Mouse (Mus musculus) embryonic facial prominence, embryonic 13.5 days (tissue): Measurements from ENCODE around the gene Ankrd34c. TPM values are rescaled to one million over a fixed set of nuclear protein-coding genes. Genes with fewer than 3 reads are reported as not detected.
A peak's percentile ranks its signal among the peaks of the same experiment; 100 is the strongest.

ENCODE experiments used
- ATAC-seq: fragments of 200-750 bp; cut with Nextera tagmentation; 2 replicates; pipeline ENCODE4 v1.8.0; 2017; ENCODE audit warnings: low read depth; ENCODE audit not compliant: insufficient number of reproducible peaks, insufficient read depth, low FRiP score, low TSS enrichment
- H3K27ac ChIP-seq: fragments of 300-500 bp; sonication (generic); 2 replicates; pipeline ENCODE4 v1.5.1; 2015; ENCODE audit warnings: moderate library complexity, mild to moderate bottlenecking, inconsistent platforms
- H3K27me3 ChIP-seq: fragments of 300-500 bp; sonication (generic); 2 replicates; pipeline ENCODE4 v1.6.1; 2015; ENCODE audit warnings: mild to moderate bottlenecking, inconsistent platforms
- H3K36me3 ChIP-seq: fragments of 300-500 bp; sonication (generic); 2 replicates; pipeline ENCODE4 v1.6.1; 2015; ENCODE audit warnings: mild to moderate bottlenecking, inconsistent platforms
- H3K4me1 ChIP-seq: fragments of 300-500 bp; sonication (generic); 2 replicates; pipeline ENCODE4 v1.6.1; 2015; ENCODE audit warnings: inconsistent platforms
- H3K4me2 ChIP-seq: fragments of 300-500 bp; sonication (generic); 2 replicates; pipeline ENCODE4 v1.6.1; 2015; ENCODE audit warnings: moderate library complexity, mild to moderate bottlenecking, inconsistent platforms
- H3K4me3 ChIP-seq: fragments of 300-500 bp; sonication (generic); 2 replicates; pipeline ENCODE4 v1.5.1; 2015; ENCODE audit warnings: mild to moderate bottlenecking, inconsistent platforms
- H3K9ac ChIP-seq: fragments of 300-500 bp; sonication (generic); 2 replicates; pipeline ENCODE4 v1.6.1; 2015; ENCODE audit warnings: mild to moderate bottlenecking, inconsistent platforms
- H3K9me3 ChIP-seq: fragments of 300-500 bp; sonication (generic); 2 replicates; pipeline ENCODE4 v1.6.1; 2016; ENCODE audit warnings: inconsistent platforms
- WGBS: fragments of 180-500 bp; shearing (Covaris S2); methylation state at CpG from one replicate; pipeline ENCODE4 v1.1.7; 2015; ENCODE audit warnings: mixed read lengths; 5-methylcytosine and 5-hydroxymethylcytosine counted together
- polyA plus RNA-seq: library from polyadenylated mRNA; unstranded; fragments of >200 nt; fragmentation: Nextera tagmentation; extraction: Ambion mirVana; gene quantifications from 2 replicates; pipeline ENCODE4 v1.2.1, GENCODE M21; 2015

Gene Ankrd34c
- polyA plus RNA-seq, 1 experiment from 2014 or later: not detected

DNA sequence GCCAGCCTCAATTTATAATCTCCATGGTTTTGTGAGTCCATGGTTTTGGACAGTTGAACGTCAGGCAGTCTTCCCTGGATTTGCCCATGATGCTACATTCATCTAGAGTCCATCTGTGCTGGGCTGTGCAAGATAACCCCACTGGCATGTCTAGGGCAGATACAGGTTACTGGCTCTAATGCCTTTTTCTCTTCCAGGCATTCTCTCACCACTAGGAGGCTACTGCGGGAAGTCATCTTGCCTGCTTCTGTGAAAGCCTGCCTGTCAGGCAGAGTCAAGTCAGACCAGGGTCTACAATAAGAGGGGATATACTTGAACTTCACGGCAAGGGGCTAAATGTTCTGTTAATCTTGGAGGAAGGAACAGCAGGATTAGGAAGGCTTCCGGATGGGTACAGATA is 31.4 kb downstream of the Ankrd34c start:
- Histone ChIP-seq H3K36me3 (peaks cover 8% of the 10 kb centered on the region), H3K9ac (no peak overlapping the region), H3K27ac (no peak overlapping the region), H3K27me3 (no peaks in the 10 kb centered on the region), H3K9me3 (no peaks in the 10 kb centered on the region), H3K4me2 (no peak overlapping the region), H3K4me3 (no peak overlapping the region), H3K4me1 (peaks cover 7% of the 10 kb centered on the region)
- no peak for ATAC-seq
- WGBS: 25% methylated on average over 4 of the region's 4 CpGs

DNA sequence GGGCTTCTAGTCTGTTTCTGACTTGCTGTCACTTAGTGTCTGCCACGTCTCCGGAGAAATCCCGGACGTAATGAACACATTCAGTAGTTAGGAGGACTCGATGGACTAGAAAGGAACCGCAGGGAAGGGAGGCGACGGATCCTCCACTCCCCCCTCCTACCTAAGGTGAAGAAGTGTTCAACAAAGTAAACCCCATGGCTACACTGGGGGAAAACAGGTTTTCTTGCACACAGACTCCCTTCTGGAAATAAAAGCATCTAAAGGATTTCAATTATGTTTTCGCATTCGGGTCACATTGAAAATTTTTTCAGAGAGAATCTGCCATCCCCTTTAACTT is 33.1 kb downstream of the Ankrd34c start:
- 6% methylated on average over 10 of the region's 10 CpGs for WGBS
- Histone ChIP-seq H3K27ac (peak overlapping the region; percentile 84), H3K9me3 (no peaks in the 10 kb centered on the region), H3K9ac (peak overlapping the region; percentile 87), H3K4me3 (peak overlapping the region; percentile 66), H3K4me1 (peaks cover 7% of the 10 kb centered on the region), H3K27me3 (no peaks in the 10 kb centered on the region), H3K36me3 (peaks cover 23% of the 10 kb centered on the region), H3K4me2 (peak overlapping the region; percentile 91)
- peak; percentile 33; the same call in 1 of the 2 replicates for ATAC-seq

DNA sequence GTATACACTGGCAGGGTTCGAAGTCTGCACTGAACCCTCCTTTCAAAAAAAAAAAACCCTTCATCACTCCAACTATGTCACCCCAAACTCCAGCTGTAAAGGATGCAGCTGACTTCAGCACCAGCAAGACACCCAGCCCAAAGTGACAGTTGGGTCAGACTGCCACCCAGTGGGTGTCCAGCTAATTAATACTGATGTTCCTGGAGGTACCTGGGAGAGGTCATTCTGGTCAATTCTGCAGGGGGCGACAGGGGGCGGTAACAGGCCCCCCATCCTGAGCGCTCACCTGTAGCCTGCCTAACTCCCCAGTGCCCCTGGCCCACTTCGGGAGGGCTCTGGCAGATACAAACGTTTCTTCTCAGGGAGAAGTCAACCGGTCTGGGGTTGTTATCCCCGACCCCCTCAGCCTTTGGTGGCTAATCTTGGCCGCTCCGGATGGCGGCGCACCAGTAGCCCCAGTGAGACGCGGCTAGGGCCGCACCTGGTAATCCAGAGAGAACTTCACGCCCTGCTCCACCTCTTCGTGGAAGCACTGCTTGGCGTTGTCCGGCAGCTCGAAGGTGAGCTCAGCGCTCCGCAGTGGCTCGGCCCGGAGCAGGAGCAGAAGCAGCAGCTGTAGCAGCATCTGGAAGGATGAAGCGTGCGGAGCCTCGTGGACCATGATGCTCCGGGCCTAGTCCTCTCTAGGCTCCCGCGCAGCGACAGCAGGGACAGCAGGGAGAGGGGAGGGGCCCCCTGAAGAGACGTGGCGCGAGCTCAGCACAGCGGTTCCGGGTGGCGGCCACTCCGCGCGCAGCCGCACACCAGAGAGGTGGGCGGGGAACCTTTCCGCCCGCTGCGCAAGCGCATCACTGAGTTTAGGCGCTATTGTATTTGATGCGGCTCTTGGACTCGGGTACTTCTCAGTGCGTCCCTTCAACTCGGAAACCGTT is 33.7 kb downstream of the Ankrd34c start, which contains the start of gene Tmed3:
Tmed3 (minus strand) TSS at position 804 of the 932 bp plus-strand sequence.
- H3K4me2 ChIP-seq: peak within 1 kb of the TSS; percentile 91
- H3K9me3 ChIP-seq: no peaks in the 10 kb centered on the region
- ATAC-seq: peak; percentile 96
- no peaks in the 10 kb centered on the region for H3K27me3 ChIP-seq
- H3K27ac ChIP-seq: peak within 1 kb of the TSS; percentile 84
- WGBS: 1% methylated on average over 52 of the region's 52 CpGs
- H3K4me1 ChIP-seq: peaks cover 7% of the 10 kb centered on the region
- H3K9ac ChIP-seq: peak within 1 kb of the TSS; percentile 87
- peak within 1 kb of the TSS; percentile 66 for H3K4me3 ChIP-seq
- H3K36me3 ChIP-seq: peaks cover 30% of the 10 kb centered on the region

DNA sequence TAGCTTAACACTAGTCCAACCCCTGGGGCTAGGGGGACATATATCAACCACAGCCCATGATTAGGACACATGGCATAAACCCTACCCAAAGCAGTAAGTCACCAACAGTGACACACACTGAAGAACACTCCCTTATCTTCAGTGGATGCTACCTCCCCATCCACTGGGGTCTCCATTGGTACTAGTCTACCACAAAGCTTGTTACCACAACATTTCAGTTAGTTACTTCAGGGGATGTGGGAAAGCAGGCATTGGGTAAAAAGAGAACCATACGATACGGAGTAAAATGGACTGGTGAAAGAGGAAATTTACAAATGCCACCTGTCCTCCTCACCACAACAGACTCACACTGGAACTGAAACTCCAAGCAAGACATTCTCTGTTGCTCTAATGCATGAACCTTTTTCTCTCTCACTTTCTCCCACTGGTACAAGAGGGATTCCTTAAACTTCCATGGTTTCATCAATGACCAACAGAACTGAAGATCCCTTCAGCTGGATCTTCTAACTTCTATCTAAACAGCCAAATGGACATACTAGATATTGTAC is 37.3 kb downstream of the Ankrd34c start:
- Histone ChIP-seq H3K36me3 (peaks cover 52% of the 10 kb centered on the region), H3K27ac (no peak overlapping the region), H3K4me2 (no peak overlapping the region), H3K9ac (no peak overlapping the region), H3K27me3 (no peaks in the 10 kb centered on the region), H3K4me1 (peaks cover 7% of the 10 kb centered on the region), H3K9me3 (no peaks in the 10 kb centered on the region), H3K4me3 (no peak overlapping the region)
- WGBS: 95% methylated on average over 2 of the region's 2 CpGs
- no peak for ATAC-seq

DNA sequence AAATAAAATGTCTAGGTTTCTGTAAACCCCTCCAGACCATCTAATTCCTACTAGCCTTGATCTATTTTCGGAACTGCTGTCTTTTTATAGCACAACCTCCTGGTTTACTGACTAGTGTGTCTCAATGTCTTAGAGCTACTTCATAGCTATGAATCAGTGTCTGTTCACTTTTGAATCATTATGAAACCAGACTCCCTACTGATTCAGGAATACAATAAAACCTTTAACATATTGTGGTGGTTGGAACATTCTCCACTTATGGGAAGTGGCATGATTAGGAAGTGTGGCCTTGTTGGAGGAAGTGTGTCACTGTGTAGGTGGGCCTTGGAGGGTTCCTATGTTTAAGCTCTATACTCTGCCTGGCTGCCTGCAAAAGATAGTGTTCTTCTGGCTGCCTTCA is 43.1 kb downstream of the Ankrd34c start:
- 88% methylated on average over 1 of the region's 1 CpGs for WGBS
- Histone ChIP-seq H3K36me3 (peaks cover 28% of the 10 kb centered on the region), H3K4me3 (no peak overlapping the region), H3K27ac (no peak overlapping the region), H3K9ac (no peak overlapping the region), H3K9me3 (no peaks in the 10 kb centered on the region), H3K27me3 (no peaks in the 10 kb centered on the region), H3K4me1 (no peaks in the 10 kb centered on the region), H3K4me2 (no peak overlapping the region)
- no peak for ATAC-seq

DNA sequence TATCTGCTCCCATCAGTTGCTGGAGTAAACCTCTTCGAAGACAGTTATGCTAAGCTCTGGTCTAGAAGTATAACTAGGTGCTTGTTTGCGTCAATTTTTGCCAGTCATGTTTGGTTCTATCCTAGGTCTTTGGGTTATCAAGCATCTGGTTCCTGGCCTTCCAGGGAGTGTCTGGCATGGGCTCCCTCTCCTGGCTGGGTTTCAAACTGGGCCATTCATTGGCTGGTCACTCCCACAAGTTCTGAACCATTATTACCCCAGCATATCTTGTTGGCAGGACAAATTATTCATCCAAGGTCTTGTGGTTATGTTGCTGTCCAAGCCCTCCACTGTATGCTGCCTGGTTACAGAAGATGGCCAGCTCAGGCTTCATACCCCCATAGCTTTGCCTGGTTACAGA is 44.6 kb downstream of the Ankrd34c start:
- 88% methylated on average over 2 of the region's 2 CpGs for WGBS
- ATAC-seq: no peak
- H3K4me2 ChIP-seq: no peak overlapping the region
- no peak overlapping the region for H3K9ac ChIP-seq
- H3K36me3 ChIP-seq: peaks cover 13% of the 10 kb centered on the region
- H3K9me3 ChIP-seq: no peaks in the 10 kb centered on the region
- H3K4me1 ChIP-seq: no peaks in the 10 kb centered on the region
- H3K4me3 ChIP-seq: no peak overlapping the region
- no peaks in the 10 kb centered on the region for H3K27me3 ChIP-seq
- H3K27ac ChIP-seq: no peak overlapping the region

DNA sequence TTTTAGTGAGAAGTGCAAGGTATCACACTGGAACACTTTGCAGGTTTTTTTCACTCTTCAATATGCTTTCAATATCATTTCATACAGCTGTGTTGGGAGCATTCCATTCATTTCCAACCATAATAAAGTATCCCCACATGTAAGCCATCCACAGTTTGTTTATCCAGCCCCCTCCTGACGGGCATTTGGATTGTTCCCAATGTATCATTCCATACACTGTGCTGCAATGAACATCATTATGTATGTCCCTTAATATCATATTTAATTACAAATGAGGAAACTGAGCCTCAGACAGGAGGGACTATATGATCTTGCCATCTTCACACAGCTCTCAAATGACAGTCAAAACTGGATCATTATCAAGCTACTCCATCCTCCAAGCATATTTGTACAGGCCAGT is 49.1 kb downstream of the Ankrd34c start:
- WGBS: 53% methylated on average over 1 of the region's 1 CpGs
- Histone ChIP-seq H3K4me1 (no peaks in the 10 kb centered on the region), H3K27ac (no peak overlapping the region), H3K27me3 (no peaks in the 10 kb centered on the region), H3K4me3 (no peak overlapping the region), H3K36me3 (no peaks in the 10 kb centered on the region), H3K4me2 (no peak overlapping the region), H3K9me3 (no peaks in the 10 kb centered on the region), H3K9ac (no peak overlapping the region)
- ATAC-seq: no peak

DNA sequence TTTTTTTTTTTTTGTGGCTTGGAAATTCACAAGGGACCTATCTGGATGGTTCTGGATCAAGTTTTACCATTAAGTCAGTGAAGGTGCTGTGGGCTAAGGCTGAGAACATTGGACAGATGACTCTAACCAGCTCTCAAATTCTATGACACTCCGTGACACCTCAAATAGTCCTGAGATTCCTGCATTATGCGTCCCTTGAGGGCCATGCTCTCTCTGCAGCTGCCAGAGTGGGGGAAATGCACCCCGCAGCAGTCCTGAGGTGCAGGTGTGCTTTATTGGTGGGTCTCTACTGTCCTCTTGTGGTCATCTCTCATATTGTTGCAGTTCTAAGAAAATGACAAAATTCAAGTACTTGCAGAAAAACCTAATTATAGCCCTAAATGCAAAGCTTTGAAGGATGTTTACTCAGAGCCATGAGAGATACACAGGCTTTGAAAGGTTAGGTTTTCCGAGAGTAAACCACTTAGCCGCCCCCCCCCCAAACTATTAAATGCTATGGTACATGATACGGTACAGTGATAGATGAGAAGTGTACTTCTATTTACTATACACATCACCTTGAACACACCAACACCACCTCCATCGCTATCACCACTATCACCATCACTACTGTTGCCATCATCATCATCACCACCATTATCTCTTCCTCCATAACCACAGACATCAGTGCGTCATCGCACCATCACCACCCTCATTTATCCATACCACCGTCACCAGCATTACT is 50.6 kb downstream of the Ankrd34c start:
- H3K4me1 ChIP-seq: no peaks in the 10 kb centered on the region
- no peaks in the 10 kb centered on the region for H3K9me3 ChIP-seq
- H3K27ac ChIP-seq: no peak overlapping the region
- no peak overlapping the region for H3K4me3 ChIP-seq
- ATAC-seq: no peak
- no peak overlapping the region for H3K9ac ChIP-seq
- H3K27me3 ChIP-seq: no peaks in the 10 kb centered on the region
- WGBS: 57% methylated on average over 10 of the region's 10 CpGs
- no peak overlapping the region for H3K4me2 ChIP-seq
- H3K36me3 ChIP-seq: no peaks in the 10 kb centered on the region

DNA sequence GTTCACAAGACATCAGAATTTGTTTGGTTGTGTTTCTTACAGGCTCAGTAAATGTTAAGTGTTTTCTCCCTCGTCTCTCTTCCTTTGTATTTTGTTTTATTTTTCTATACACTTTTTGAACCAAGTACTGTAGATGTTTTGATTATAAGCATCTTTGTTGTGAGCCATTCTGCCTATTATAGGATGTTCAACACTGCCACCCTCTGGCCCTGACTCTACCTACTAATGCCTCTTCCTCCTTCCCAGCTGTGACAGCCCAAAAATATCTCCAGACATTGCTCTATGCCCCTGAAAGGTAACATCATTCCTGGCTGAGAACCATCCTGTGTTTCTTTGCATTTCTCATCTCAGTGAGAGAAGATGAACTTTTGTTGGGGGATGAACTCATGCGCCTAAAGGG is 52.0 kb downstream of the Ankrd34c start:
- no peaks in the 10 kb centered on the region for H3K36me3 ChIP-seq
- no peaks in the 10 kb centered on the region for H3K9me3 ChIP-seq
- H3K27me3 ChIP-seq: no peaks in the 10 kb centered on the region
- H3K4me3 ChIP-seq: no peak overlapping the region
- no peak overlapping the region for H3K27ac ChIP-seq
- H3K9ac ChIP-seq: no peak overlapping the region
- ATAC-seq: no peak
- no peaks in the 10 kb centered on the region for H3K4me1 ChIP-seq
- no peak overlapping the region for H3K4me2 ChIP-seq
- WGBS: 62% methylated on average over 2 of the region's 2 CpGs

DNA sequence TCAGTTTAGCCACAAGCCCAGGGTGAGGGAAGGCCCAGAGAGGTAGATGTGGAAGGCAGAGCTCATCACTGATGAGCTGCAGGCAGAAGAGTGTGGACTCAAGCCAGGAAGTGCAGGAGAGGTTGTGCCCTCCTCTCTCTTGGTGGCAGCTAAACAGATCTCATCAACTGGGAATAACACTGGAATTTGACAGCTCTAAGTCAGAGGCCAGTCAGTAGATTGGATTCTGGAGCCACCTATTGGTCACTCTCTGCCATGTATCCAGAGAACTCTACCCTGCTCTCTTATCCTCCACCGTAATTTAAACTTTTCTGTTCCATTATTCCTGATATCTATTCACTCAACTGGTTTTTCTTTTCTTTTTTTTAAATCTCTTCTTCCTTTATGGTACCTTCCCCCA is 59.3 kb downstream of the Ankrd34c start:
- Histone ChIP-seq H3K4me3 (no peak overlapping the region), H3K4me1 (no peaks in the 10 kb centered on the region), H3K36me3 (no peaks in the 10 kb centered on the region), H3K27ac (no peak overlapping the region), H3K9me3 (no peaks in the 10 kb centered on the region), H3K4me2 (no peak overlapping the region), H3K9ac (no peak overlapping the region), H3K27me3 (no peaks in the 10 kb centered on the region)
- 58% methylated on average over 1 of the region's 1 CpGs for WGBS
- no peak for ATAC-seq
